Mouse (Mus musculus): Measurements from ENCODE around the gene Gatad2b.
"Not testable (repeated sequence)": the region's sequence is repeated elsewhere in the genome, so short reads cannot be mapped to it uniquely, and the experiment has no call there.

Gatad2b gene

DNA sequence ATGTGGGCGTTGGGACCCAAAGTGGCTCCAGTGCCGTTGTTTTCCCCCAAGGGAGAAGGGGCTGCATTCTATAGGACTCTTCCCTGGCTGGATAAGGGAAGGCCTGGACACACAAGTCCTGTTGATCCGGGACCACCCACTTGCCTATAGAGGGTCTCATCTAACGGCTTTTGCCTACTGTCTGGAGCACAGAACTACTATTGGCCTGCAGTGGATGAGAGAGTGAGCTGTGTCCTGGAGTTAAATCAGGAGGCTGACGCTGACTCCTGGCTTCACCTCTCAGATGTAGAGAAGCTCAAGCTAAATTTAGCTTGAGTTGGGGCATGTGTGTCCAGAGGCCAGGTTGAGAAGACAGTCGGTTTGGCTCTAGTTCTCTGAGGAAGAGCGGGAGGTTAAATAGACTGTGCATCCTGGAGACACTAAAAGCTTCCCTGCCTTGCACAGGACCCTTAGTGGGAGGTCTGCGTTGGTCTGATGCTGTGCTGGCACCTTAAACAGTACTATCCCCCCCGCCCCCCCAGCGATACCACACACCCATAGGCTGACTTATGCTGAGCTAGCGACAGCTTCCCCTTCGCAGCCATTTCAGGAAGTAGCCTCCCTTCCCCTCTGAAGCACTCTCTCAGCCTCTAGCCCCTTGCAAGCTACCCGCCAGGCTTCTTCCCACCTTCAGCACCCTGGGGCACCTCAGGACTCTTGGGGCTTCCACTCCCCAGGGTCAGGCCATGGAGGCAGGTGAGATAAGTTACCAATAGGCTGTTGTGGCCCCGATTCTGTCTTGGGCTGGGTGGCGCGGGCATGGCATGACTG, 26.8 kb upstream of the Gatad2b start:
- no peak for DNase-seq

DNA sequence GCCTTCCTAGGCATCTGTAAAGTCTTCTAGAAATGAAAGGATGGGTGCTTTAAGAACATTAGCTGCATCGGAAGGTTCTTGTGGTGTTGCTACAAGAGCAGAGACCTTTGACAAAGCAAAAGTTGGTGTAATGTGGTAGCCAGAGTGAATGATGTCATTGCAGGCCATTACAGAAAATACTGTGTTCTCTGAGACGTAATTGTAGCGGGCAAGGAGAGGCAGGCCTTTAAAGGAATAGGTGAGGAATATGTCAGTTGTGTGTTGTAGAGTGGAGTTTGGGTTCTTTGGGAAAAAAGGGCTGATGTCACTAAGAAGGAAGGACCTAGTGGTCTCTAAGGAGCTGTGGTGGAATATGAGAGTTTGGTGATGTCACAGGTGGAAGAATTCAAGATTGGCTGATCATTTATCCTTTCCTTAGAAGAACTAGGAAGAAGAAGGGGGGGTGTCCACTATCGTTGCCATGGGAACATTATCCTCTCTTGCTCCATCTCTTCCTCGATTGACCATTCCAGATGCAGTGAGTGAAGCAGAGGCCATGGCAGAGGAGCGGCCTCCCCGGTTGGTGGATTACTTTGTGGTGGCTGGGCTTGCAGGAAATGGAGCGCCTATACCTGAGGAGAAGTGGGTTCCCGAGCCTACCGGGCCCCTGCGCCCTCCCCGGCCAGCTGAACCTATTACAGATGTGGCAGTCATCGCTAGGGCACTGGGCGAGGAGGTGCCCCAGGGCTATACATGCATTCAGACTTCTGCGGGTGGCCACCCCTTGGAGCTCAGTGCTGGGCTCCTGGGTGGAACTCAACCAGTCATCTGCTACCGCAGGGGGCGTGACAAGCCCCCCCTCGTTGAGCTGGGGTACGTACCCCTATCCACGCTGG, 25.8 kb upstream of the Gatad2b start:
- DNase-seq = no peak

DNA sequence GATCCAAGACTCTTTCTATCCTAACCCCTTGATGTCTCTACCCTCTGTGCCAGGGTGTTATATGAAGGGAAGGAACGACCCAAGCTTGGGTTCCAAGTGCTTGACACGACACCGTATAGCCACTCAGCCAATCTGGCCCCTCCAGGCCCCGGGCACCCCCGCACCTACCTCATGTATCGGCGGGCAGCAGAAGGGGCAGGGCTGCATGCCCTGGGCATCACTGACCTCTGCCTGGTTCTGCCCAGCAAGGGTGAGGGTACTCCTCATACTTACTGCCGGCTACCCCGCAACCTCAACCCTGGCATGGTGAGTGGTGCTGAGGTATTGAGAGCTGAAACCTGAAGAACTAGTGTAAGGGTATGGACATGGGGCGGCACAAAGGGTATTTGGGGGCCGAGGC, 24.8 kb upstream of the Gatad2b start:
- DNase-seq = no peak

DNA sequence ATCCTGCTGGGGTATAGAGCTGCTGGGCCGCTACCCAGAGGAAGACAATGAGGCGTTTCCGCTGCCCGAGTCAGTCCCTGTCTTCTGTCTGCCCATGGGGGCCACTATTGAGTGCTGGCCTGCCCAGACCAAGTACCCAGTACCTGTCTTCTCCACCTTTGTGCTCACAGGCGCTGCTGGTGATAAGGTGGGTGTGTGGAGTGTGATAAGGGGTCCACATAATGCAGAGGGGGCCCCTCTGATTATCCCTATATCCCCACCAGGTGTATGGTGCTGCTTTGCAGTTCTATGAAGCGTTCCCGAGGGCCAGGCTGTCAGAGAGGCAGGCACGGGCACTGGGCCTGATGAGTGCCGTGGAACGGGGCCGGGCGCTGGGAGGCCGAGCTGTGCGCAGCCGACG, 24.0 kb upstream of the Gatad2b start:
- DNase-seq = no peak

DNA sequence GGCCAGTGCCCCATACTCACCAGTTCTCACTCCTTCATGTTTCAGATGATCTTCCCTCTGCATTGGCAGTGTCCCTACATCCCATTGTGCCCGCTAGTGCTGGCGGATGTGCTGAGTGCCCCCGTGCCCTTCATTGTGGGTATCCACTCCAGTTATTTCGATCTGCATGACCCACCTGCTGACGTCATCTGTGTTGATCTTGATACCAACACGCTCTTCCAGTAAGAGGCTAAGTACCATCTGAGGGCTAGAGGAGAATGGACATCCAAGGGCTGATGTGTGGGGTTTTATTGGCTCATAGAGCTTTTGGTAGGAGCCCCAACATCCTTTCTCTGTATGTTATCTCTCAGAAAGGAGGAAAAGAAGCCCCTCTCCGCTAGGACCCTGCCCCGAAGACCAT, 22.2 kb upstream of the Gatad2b start:
- no peak for DNase-seq

DNA sequence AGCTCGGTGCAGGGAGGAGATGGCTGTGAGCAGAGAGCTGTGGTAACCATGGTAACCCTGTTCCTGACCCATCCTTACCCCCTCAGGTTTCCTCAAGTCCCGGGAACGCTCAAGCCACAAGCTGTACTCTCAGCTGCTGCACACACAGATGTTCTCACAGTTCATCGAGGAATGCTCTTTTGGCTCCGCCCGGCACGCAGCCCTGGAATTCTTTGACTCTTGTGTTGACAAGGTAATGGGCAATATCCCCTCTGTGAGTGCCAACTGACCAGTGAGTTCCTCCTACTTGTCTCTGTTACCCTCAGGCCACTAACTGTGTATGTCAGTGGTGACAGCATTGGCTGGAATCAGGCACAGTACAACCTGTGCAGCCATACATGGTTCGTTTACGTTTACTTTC, 20.8 kb upstream of the Gatad2b start:
- no peak for DNase-seq

DNA sequence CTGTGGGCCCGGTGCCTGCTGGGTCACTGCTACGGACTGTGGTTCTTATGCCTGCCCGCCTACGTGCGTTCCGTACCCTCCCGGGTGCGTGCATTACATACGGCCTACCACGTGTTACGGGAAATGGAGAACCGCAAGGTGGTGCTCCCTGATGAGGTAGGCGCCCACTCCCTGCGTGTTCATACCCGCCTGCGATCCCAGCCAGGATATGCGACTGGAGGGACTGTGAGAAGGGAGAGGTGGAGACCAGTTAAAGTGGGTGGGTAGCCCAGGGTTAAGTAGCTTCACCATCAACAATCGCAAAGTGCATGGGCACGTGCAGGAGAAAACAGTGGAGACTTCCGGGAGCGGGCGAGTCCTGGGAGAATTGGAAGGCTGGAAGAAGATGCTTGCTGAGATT, 19.1 kb upstream of the Gatad2b start:
- DNase-seq = no peak

DNA sequence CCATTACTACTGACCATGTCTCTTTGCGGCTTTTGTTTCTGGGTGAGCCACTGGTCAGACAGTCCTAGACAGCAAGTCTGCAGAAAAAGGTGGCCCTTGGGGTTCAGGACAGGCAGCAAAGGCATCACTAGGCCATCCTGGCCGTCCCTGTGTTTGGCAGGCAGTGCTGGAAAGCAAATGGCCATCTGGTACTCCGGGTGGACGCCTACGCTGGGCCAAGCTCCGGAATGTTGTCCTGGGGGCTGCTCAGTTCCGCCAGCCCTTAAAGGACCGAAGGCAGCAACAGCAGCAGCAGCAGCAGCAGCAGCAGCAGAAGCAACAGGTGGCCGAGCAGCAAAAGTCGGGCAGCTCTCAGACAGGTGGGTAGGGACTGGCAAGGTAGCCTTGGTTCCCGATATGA, 17.7 kb upstream of the Gatad2b start:
- DNase-seq = no peak

DNA sequence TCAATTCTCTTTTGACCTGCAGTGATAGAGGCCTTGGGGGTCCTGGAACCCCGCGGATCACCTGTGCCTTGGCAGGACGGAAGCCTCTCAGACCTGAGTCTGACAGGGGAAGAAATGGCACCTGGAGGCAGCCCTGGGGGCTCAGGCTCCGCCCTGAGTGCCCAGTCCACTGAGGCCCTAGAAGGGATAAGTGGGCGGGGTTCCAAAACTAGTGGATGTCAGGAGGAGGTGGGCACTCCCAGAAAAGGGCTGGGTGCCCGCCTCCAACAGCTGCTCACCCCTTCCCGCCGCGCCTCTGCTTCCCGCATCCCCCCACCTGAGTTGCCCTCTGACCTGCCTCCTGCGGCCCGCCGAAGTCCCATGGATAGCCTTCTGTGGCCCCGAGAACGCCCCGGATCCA, 16.1 kb upstream of the Gatad2b start:
- DNase-seq = no peak

DNA sequence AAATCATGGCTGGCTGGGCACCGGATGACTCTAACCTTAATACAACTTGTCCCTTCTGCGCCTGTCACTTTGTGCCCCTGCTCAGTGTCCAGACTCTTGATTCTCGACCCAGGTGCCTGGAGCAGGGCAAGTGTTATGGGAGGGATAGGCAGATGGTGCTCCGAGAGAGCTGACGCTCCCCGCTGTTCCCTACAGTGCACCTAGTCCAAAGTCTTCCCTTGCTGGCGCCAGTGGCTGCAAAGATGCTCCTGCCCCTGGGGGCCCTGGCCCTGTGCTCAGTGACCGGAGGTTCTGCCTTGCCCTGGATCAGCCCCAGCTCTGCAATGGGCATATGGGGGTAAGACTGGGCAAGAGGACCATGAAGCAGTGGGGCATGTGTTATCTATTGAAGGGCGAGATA, 15.2 kb upstream of the Gatad2b start:
- no peak for DNase-seq

DNA sequence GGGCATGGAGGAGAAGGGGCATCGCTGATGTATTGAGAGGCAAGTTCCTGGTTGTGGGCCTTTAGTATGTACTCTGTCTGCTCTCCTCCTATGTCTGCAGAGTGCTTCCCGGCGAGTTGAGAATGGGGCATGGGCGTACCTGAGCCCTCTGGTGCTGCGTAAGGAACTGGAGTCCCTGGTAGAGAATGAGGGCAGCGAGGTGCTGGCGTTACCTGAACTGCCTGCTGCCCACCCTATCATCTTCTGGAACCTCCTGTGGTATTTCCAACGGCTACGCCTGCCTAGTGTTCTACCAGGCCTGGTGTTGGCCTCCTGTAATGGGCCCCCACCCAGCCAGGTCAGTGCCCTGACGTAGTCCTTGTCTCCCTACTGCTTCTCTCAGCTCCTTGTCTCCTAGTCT, 14.8 kb upstream of the Gatad2b start:
- no peak for DNase-seq

DNA sequence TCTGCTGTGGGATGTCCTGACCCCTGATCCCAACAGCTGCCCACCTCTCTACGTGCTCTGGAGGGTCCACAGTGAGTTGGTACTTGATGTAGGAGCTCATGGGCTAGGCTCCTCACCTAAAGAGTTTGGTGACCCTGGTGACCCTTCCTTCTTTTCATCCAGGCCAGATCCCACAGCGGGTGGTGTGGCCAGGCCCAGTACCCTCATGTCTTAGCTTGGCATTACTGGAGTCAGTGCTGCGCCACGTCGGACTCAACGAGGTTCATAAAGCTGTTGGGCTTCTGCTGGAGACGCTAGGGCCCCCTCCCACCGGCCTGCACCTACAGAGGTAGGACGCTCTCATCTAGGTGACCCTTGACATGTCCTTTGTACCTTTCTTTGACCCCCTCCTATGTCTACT, 13.8 kb upstream of the Gatad2b start:
- DNase-seq = no peak

DNA sequence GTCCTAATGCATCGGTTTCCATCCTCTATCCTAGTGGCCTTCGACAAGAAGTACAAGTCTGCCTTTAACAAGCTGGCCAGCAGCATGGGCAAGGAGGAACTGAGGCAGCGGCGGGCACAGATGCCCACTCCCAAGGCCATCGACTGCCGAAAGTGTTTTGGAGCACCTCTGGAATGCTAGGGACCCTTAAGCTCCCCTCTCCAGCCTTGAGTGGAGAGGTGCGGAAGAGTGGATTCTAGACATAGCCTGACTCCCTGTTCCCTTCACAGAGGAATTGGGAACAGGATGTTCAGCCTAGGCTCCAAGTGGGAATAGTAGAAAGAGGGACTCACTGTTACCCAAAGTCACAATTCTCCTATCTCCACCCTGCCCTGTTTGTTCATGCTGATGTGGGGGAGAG, 13.2 kb upstream of the Gatad2b start:
- no peak for DNase-seq

DNA sequence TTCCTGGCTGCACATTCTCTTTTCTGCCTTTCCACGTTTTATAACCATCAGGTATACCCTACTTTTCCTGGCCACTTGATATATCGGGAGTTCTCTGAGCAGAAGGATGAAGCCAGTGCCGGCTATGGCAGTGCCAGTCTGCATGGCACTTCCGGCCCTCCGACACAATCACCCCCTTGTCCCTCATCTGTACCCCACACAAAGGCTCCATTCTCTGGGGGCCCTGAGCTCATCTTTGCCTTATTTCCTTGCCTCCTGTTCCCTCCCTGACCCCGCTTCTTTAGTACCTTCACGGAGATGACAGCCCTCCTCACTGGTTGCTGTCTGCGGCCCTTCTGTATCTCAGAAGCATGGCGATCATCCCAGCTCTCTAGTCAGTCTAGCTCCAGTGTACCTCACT, 12.3 kb upstream of the Gatad2b start:
- DNase-seq = no peak

DNA sequence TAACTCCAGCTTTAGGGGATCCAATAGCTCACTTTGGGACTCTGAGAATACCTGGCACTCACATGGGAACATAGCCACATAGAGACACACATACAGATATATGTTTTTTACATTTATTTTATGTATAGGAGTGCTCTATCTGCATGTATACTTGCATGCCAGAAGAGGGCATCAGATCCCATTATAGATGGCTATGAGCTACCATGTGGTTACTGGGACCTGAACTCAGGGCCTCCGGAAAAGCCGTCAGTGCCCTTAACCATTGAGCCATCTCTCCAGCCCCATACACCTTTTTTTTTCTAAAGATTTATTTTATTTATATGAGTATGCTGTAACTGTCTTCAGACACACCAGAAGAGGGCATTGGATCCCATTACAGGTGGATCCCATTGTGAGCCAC, 8.8 kb upstream of the Gatad2b start:
- DNase-seq = no peak

DNA sequence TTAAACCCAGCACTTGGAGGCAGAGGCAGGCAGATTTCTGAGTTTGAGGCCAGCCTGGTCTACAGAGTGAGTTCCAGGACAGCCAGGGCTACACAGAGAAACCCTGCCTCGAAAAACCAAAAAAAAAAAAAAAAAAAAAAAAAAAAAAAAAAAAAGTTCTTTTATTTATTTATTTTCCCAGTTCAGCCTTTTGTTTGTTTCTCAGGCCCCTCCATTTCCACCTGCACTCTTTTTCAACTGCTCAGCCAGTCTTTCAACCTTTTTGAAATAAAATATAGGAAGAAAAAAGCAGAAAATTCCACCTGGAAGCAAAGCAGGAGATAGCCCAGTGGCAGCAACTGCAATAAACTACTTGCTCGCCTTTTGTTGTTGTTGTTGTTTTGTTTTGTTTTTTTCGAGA, 3.6 kb upstream of the Gatad2b start:
- DNase-seq = not testable (repeated sequence)

DNA sequence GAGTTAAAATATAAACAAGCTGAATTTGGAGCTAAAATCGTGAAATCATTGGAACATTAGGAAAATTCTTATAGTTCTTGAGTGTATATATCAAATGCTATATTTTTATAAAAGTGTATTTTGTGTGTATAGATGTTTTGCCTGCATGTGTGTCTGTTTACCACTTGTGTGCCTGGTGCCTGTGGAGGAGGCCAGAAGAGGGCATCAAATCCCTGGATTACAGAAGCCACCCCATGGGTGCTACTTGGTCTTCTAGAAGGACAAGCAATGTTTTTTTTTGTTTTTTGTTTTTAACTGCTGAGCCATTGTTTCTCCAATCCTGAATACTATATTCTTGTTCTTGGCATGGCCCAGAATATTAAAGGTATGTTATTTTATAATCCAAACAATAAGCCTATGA, 2.4 kb upstream of the Gatad2b start:
- DNase-seq = no peak

DNA sequence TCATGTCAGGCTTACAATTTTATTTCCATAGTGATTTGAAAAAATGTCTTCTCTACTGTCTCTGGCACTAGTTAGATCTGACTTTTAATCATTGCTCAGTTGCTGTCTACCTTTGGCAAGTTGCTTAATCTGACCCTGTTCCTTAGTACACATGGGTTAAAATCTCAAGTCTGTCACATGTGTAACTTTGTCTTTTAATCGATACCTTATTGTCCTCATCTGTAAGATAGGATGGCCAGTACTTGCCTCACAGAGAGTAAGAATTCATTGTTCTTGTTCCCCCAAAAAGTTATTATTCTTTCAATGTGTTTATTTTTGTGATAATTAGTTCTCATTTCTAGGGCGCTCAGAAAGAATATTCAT, 1.0 kb upstream of the Gatad2b start:
- DNase-seq = no peak

DNA sequence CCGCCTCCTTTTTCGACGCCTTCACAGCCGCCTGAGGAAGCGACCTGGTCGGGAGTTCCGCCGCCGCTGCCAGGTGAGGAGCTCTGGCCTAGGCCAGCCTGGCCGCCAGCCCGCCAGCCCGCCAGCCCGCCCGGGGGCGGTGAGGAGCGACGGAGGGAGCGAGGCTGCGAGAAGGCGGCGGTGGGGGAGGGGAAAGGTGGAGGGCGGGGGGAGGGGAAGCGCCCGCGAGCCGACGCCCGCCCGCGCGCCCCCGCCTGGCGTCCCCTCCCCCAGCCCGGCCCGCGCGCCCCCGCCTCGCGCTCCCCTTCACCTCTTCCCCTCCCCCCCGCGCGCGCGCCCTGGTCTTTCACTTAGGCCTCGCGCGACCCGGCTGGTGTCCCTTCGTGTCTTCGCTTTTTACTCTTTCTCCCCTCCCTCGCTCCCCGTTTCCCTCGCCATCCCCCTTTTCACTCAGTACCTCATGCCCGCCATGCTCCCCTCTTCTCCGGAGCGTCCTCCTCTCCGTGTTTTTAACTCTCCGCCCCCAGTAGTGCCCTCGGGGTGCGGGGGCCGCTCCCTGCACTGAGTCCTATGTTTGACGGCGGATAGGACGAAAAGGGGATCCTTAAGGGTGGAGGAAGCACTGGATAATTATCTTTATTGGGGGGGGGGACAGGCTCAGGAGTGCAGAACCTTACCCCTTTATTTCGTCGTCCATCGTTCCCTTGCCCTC, 530 bp downstream of the Gatad2b start:
- DNase-seq = peak; percentile 17

DNA sequence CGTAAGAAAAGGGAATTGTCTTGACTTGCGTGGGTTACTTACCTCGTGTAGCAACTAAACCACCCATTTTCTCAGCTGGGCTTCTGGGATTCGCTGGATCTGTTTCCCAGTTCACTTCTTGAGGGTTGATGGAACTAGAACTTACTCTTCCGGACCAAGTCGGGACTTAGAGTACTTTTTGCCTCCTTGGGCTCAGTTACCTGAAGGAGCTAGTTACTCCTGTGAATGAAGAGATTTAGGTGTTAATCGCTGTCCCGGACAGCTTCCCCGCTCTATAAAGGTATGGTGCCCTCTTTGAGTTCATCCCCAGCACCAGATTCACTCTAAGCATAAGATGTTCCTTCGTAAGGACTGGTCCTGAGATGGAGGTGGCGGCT, 1.1 kb downstream of the Gatad2b start:
- no peak for DNase-seq

DNA sequence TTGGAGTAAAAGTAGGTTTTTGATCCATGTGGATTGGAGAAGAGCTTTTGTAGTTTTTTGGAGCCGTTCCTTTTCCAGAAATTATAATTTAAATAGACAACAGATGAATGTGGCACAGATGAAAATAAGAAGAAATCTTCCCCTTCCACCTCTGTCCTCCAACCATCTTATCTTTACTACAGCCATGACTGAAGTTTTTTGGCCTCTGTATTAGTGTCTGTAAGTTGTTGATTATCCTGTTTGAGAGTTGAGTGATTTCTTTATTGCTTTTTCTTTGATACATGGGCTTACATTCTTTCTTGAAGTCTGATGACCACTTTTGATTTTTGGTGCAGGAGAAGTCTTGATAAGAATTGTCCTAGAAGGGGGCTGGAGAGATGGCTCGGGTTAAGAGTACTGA, 1.7 kb downstream of the Gatad2b start:
- DNase-seq = no peak

DNA sequence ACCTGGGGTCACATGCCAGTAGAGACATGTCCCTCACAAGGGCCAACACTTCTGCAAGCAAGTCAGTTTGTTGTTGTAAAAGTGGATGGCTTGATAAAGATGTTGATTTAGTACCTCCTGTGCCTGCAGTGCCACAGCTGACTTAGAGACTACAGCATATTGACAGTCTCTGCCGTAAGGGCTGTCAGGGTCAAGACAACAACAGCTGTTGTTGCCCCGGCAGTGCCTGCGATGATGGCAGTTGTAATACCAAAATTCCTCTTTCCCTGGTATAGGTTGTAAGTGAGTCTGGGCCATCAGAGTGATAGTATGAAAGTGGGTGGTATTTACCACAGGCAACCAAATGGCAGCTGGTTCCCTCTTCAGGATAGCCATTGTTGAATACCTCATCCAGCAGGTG, 12.8 kb downstream of the Gatad2b start:
- no peak for DNase-seq

DNA sequence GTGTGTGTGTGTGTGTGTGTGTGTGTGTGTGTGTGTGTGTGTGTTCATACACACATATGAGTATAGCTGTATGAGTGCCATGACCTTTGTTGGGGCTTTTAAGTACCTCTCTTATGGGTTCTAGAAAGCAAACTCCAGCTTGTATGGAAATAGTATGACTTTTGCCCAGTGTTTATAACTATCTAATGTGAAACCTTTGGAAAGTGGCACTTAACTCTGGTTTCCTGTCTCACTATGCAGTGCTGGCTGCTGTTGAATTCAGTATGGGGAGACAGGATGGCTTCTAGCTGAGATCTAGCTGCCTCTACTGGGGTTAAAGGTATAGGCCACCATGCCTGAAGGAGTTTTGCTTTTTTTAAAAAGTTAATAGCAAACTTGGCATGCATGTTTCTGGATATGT, 16.6 kb downstream of the Gatad2b start:
- no peak for DNase-seq

DNA sequence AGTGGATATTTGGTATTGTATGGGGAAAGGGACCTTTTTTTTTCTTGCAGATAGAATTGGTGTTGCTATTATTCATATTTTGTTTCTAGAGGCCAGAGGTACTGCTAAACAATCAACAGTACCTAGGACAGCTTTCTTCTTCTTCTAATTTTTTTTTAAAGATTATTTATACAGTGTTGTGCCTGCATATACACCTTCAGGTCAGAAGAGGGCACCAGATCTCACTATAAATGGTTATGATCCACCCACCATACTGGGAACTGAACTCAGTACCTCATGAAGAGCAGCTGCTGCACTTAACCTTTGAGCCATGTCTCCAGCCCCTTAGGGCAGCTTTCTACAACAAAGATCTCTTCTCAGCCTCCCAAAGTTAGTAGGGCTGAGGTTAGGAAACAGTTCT, 20.4 kb downstream of the Gatad2b start:
- no peak for DNase-seq
